Mouse (Mus musculus) midbrain, embryonic 10.5 days (tissue): ENCODE results near the gene Wdr6. TPM values are rescaled to one million over a fixed set of nuclear protein-coding genes. Genes with fewer than 3 reads are reported as not detected.

ENCODE experiments used
- DNase-seq: peaks from one replicate; pipeline ENCODE4 v3.0.0-alpha.2; 2017; ENCODE audit warnings: low spot score
- H3K27ac ChIP-seq: fragments of 300-500 bp; sonication (generic); replicated peaks from 2 replicates; pipeline ENCODE4 v1.5.1; 2016; ENCODE audit warnings: mild to moderate bottlenecking
- H3K27me3 ChIP-seq: fragments of 300-500 bp; sonication (generic); 2 replicates; pipeline ENCODE4 v1.6.1; 2016; ENCODE audit warnings: low read depth, mild to moderate bottlenecking; ENCODE audit not compliant: poor library complexity, severe bottlenecking
- H3K36me3 ChIP-seq: fragments of 300-500 bp; sonication (generic); 2 replicates; pipeline ENCODE4 v1.6.1; 2016; ENCODE audit warnings: mild to moderate bottlenecking, moderate library complexity
- H3K4me1 ChIP-seq: fragments of 300-500 bp; sonication (generic); 2 replicates; pipeline ENCODE4 v1.6.1; 2016
- H3K4me3 ChIP-seq: fragments of 300-500 bp; sonication (generic); 2 replicates; pipeline ENCODE4 v1.5.1; 2016; ENCODE audit warnings: mild to moderate bottlenecking, moderate library complexity
- H3K9me3 ChIP-seq: fragments of 300-500 bp; sonication (generic); replicated peaks from 2 replicates; pipeline ENCODE4 v1.6.1; 2016; ENCODE audit warnings: mild to moderate bottlenecking
- WGBS: fragments of 180-500 bp; shearing (Covaris S2); methylation state at CpG from one replicate; pipeline ENCODE4 v1.1.7; 2016; 5-methylcytosine and 5-hydroxymethylcytosine counted together
- polyA plus RNA-seq: library from polyadenylated mRNA; unstranded; fragments of >200 nt; fragmentation: Nextera tagmentation; extraction: Ambion mirVana; gene quantifications from 2 replicates; pipeline ENCODE4 v1.2.1, GENCODE M21; 2016

The Wdr6 gene
- polyA plus RNA-seq, 1 experiment from 2014 or later: 195 TPM

- Histone ChIP-seq H3K27ac (peak overlapping the region; percentile 83), H3K27me3 (no peaks in the 10 kb centered on the region), H3K36me3 (peaks cover 56% of the 10 kb centered on the region), H3K4me3 (peak overlapping the region; percentile 78), H3K4me1 (peaks cover 87% of the 10 kb centered on the region), H3K9me3 (no peaks in the 10 kb centered on the region)
- peak; percentile 79 for DNase-seq
- WGBS: 3% methylated on average over 40 of the region's 40 CpGs
Measured at GRCm38 (mm10) chr9:108570207-108570896, 8.2 kb downstream of the Wdr6 start.

- 8% methylated on average over 42 of the region's 42 CpGs for WGBS
- Histone ChIP-seq H3K27ac (peak within 1 kb of the TSS; percentile 83), H3K27me3 (no peaks in the 10 kb centered on the region), H3K36me3 (peaks cover 56% of the 10 kb centered on the region), H3K4me3 (peak within 1 kb of the TSS; percentile 80), H3K9me3 (no peaks in the 10 kb centered on the region), H3K4me1 (peaks cover 80% of the 10 kb centered on the region)
- peak; percentile 93 for DNase-seq
Measured at GRCm38 (mm10) chr9:108569381-108570206, 8.9 kb downstream of the Wdr6 start, which contains the start of gene Dalrd3. Dalrd3 (plus strand) TSS chr9:108569886.

DNA sequence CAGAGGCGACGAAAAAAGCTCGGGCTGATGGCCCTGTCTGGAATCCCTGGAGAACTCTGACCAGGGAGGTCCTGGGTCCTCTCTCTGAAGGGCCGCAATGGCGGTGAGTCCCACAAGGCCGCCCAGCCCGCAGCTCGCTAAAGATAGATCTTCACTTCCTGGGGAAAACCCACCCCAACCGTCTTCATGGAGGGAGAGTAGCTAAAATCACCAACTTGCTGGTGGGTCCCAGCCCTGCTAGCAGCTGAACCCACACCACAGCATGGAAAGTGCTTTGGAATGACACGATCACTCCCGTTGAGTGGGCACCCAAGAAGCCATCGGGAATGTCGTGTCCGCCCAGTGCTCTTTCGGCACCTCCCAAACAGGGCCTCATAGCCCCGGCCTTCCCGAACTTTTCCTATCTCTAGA, 10.0 kb downstream of the Wdr6 start:
- Histone ChIP-seq H3K27ac (peak overlapping the region; percentile 94; the same call in 1 of the 2 replicates), H3K4me1 (peaks cover 69% of the 10 kb centered on the region), H3K9me3 (no peaks in the 10 kb centered on the region), H3K4me3 (peak overlapping the region; percentile 80), H3K36me3 (peaks cover 56% of the 10 kb centered on the region), H3K27me3 (no peaks in the 10 kb centered on the region)
- DNase-seq: peak; percentile 12
- 80% methylated on average over 17 of the region's 17 CpGs for WGBS

GRCm38 (mm10) chr9:108567931-108568419, 10.6 kb downstream of the Wdr6 start:
- Histone ChIP-seq H3K27ac (peak overlapping the region; percentile 94), H3K4me1 (peaks cover 64% of the 10 kb centered on the region), H3K36me3 (peaks cover 56% of the 10 kb centered on the region), H3K4me3 (peak overlapping the region; percentile 80), H3K27me3 (no peaks in the 10 kb centered on the region), H3K9me3 (no peaks in the 10 kb centered on the region)
- WGBS: 8% methylated on average over 18 of the region's 18 CpGs
- peak; percentile 43 for DNase-seq

- Histone ChIP-seq H3K36me3 (peaks cover 56% of the 10 kb centered on the region), H3K4me3 (peak within 1 kb of the TSS; percentile 80), H3K9me3 (no peaks in the 10 kb centered on the region), H3K4me1 (peaks cover 63% of the 10 kb centered on the region), H3K27me3 (no peaks in the 10 kb centered on the region), H3K27ac (peak within 1 kb of the TSS; percentile 94)
- DNase-seq: peak; percentile 92
- under 1% methylated on average over 73 of the region's 73 CpGs for WGBS
Measured at GRCm38 (mm10) chr9:108566815-108567776, 11.4 kb downstream of the Wdr6 start, which contains the start of gene Ndufaf3. Ndufaf3 (minus strand) TSS chr9:108567434.

DNA sequence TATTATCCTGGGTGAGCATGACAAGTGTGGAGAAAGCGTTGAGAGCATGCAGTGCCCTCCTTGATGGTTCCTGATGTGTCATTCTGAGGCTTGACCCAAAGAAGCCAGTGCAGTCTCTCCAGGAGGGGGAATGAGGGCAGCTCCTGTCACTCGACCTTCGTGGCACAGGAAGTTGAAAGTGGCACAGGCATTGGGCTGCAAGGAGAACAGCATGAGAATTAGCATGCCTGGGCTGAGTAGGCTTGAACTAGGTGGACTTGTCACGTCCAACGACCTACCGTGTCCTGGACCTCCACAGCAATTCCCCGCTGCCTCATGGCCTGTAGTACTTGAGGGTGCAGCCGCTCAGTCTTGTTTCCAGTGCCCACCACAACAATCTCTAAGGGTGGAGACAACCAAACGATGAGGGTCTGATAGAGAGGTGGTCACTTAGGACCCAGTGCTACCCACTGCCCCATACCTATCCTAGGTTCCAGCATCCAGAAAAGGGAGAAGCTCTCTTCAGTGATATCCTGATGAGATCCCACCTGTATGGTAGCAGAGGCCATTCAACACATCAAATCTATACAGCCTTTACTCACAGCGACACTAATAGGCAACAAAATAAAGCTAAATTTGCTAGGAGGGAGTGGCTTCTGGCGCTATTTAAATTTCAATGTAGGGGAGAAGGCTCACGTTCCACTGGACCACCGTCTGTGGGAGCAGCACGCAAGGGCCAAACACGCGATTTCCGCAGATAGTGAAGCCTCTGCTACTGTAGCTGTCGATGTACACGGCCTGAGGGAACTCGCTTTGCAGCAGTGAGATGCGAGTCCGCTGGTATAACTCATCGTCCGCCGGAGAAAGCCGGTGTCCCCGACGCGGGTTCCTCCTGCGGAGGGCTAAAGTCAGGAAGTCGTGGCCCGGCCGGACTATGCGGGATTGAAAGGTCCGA, 12.4 kb downstream of the Wdr6 start:
- peak overlapping the region; percentile 80 for H3K4me3 ChIP-seq
- WGBS: 14% methylated on average over 35 of the region's 35 CpGs
- H3K9me3 ChIP-seq: no peaks in the 10 kb centered on the region
- peaks cover 66% of the 10 kb centered on the region for H3K4me1 ChIP-seq
- DNase-seq: peak; percentile 21
- peaks cover 56% of the 10 kb centered on the region for H3K36me3 ChIP-seq
- H3K27me3 ChIP-seq: no peaks in the 10 kb centered on the region
- peak overlapping the region; percentile 94 for H3K27ac ChIP-seq

DNA sequence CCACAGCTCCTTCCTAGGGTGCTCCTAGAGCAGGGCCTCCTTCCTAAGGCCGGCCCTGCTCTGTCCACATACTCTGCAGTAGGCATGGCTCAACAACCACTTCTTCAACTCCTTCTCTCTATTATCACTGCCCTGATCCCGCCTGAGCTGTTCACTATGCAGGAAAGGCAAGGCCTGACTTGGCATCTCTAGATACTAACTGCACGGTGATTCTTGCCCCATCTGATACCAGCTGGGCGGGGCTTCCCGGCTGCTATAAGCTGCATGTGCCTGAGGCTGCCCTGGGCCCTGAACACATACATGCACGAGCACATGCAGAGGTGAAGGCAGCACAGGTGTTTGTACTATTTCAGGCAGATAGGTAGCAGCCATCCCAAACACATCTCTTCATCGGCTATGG, 14.4 kb downstream of the Wdr6 start:
- Histone ChIP-seq H3K27me3 (no peaks in the 10 kb centered on the region), H3K9me3 (no peaks in the 10 kb centered on the region), H3K27ac (no peak overlapping the region), H3K36me3 (peaks cover 56% of the 10 kb centered on the region), H3K4me3 (no peak overlapping the region), H3K4me1 (peaks cover 55% of the 10 kb centered on the region)
- no peak for DNase-seq
- whole genome bisulfite sequencing: 92% methylated on average over 7 of the region's 7 CpGs

DNA sequence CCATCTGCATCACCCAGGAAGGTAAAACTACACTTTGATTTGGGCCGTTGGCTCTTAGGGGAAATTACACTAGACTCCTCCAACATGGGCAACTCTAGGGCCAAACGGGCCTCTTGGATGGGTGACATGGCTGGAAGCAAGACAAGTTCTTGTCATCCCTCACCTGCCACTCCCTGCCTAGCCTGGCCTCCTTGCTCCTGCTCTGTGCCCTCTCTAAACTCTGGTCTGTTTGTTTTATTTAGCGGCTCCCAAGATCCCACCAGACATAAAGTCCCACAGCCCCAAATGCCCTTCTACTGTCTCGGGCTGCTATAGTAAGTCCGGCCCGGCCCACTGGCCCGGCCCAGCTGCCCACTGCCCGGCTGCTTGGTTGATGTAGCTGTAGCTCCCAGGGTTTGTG, 14.9 kb downstream of the Wdr6 start:
- peak; percentile 13 for DNase-seq
- Histone ChIP-seq H3K27me3 (no peaks in the 10 kb centered on the region), H3K27ac (no peak overlapping the region), H3K36me3 (peaks cover 61% of the 10 kb centered on the region), H3K4me3 (no peak overlapping the region), H3K9me3 (no peaks in the 10 kb centered on the region), H3K4me1 (peaks cover 50% of the 10 kb centered on the region)
- WGBS: 92% methylated on average over 8 of the region's 8 CpGs

- Histone ChIP-seq H3K27me3 (no peaks in the 10 kb centered on the region), H3K9me3 (no peaks in the 10 kb centered on the region), H3K36me3 (peaks cover 86% of the 10 kb centered on the region), H3K27ac (peak within 1 kb of the TSS; percentile 87), H3K4me3 (peak within 1 kb of the TSS; percentile 73), H3K4me1 (peaks cover 21% of the 10 kb centered on the region)
- under 1% methylated on average over 53 of the region's 53 CpGs for WGBS
- peak; percentile 96 for DNase-seq
Measured at GRCm38 (mm10) chr9:108560227-108560841, 18.2 kb downstream of the Wdr6 start, which contains the start of gene Impdh2. Impdh2 (plus strand) TSS chr9:108560286.

DNA sequence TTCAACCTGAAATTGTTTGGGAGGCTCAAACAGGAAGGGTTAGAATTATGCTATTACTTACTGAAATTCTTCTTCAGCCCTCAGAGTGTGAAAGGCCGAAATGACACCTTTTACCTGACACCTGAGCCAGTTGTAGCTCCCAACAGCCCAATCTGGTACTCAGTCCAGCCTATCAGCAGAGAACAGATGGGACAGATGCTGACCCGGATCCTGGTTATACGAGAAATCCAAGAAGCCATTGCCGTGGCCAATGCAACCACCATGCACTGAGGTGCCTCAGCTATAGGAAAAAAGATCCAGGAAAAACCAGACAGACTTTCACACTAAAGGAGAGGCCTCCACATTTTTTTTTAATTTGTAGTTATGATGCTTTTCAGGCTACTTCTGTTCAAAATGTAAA, 19.4 kb downstream of the Wdr6 start:
- Histone ChIP-seq H3K27ac (no peak overlapping the region), H3K4me3 (no peak overlapping the region), H3K27me3 (no peaks in the 10 kb centered on the region), H3K4me1 (peaks cover 21% of the 10 kb centered on the region), H3K9me3 (no peaks in the 10 kb centered on the region), H3K36me3 (peaks cover 86% of the 10 kb centered on the region)
- DNase-seq: peak; percentile 10
- 93% methylated on average over 4 of the region's 4 CpGs for WGBS

DNA sequence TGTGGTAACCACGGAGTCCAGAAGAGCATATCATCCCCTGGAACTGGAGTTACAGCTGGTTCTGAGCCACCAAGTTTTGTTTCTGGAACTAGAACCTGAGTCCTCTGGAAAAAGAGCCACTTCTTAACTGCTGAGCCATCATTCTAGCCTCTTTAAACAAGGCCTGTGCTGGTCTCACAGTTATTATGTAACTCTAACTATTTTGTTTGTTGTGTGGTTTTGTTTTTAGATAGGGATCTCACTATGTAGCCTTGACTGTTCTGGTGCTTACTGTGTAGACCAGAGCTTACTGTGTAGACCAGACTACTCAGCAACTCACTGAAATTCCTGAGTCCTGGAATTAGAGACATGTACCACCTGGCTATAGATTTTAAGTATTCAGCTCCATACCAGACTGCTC, 31.7 kb downstream of the Wdr6 start:
- WGBS: 92% methylated on average over 1 of the region's 1 CpGs
- Histone ChIP-seq H3K27ac (no peak overlapping the region), H3K27me3 (no peaks in the 10 kb centered on the region), H3K9me3 (no peaks in the 10 kb centered on the region), H3K36me3 (peaks cover 96% of the 10 kb centered on the region), H3K4me1 (no peaks in the 10 kb centered on the region), H3K4me3 (no peak overlapping the region)
- DNase-seq: no peak
